Mouse (Mus musculus) intestine, postnatal 0 days (tissue): Measurements from ENCODE around the gene Tbc1d15. TPM values are rescaled to one million over a fixed set of nuclear protein-coding genes. Genes with fewer than 3 reads are reported as not detected.

Source experiments
- ATAC-seq: fragments of 200-750 bp; cut with Nextera tagmentation; 2 replicates; pipeline ENCODE4 v1.8.0; 2017; ENCODE audit warnings: mild to moderate bottlenecking, moderate TSS enrichment, moderate library complexity
- H3K27ac ChIP-seq: fragments of 300-500 bp; sonication (generic); 2 replicates; pipeline ENCODE4 v1.5.1; 2014; ENCODE audit warnings: mild to moderate bottlenecking, low read depth, low read length, moderate library complexity
- H3K27me3 ChIP-seq: fragments of 300-500 bp; sonication (generic); replicated peaks from 2 replicates; pipeline ENCODE4 v1.6.1; 2014; ENCODE audit warnings: low read length, mixed read lengths; ENCODE audit not compliant: control insufficient read depth, insufficient read depth
- H3K36me3 ChIP-seq: fragments of 300-500 bp; sonication (generic); 2 replicates; pipeline ENCODE4 v1.6.1; 2014; ENCODE audit warnings: mild to moderate bottlenecking, moderate library complexity; ENCODE audit not compliant: control insufficient read depth, insufficient read depth
- H3K4me1 ChIP-seq: fragments of 300-500 bp; sonication (generic); replicated peaks from 2 replicates; pipeline ENCODE4 v1.6.1; 2014; ENCODE audit warnings: antibody characterized with exemption, low read length, mixed read lengths; ENCODE audit not compliant: control insufficient read depth, insufficient read depth
- H3K4me2 ChIP-seq: fragments of 300-500 bp; sonication (generic); replicated peaks from 2 replicates; pipeline ENCODE4 v1.6.1; 2014; ENCODE audit warnings: low read depth, mild to moderate bottlenecking, moderate library complexity
- H3K4me3 ChIP-seq: fragments of 300-500 bp; sonication (generic); 2 replicates; pipeline ENCODE4 v1.5.1; 2014; ENCODE audit warnings: low read depth, low read length
- H3K9ac ChIP-seq: fragments of 300-500 bp; sonication (generic); 2 replicates; pipeline ENCODE4 v1.6.1; 2014; ENCODE audit warnings: mild to moderate bottlenecking, low read depth, low read length
- H3K9me3 ChIP-seq: fragments of 300-500 bp; sonication (generic); 2 replicates; pipeline ENCODE4 v1.6.1; 2016; ENCODE audit warnings: mixed run types; ENCODE audit not compliant: control insufficient read depth
- CTCF ChIP-seq: sonication (generic); IDR thresholded peaks from 2 replicates; pipeline ENCODE4 v1.5.1; 2016; ENCODE audit warnings: low read depth, mild to moderate bottlenecking, control low read depth, antibody characterized with exemption, moderate library complexity
- WGBS: fragments of 180-500 bp; shearing (Covaris S2); extraction: QIAGEN DNeasy Blood & Tissue Kit; methylation state at CpG from one replicate; pipeline ENCODE4 v1.1.7; 2014; 5-methylcytosine and 5-hydroxymethylcytosine counted together
- polyA plus RNA-seq: library from polyadenylated mRNA; unstranded; fragments of >200 nt; fragmentation: Nextera tagmentation; extraction: Ambion mirVana; gene quantifications from 2 replicates; pipeline ENCODE4 v1.2.1, GENCODE M21; 2015

Gene Tbc1d15
- polyA plus RNA-seq, 1 experiment from 2014 or later, result 59.9 TPM

DNA sequence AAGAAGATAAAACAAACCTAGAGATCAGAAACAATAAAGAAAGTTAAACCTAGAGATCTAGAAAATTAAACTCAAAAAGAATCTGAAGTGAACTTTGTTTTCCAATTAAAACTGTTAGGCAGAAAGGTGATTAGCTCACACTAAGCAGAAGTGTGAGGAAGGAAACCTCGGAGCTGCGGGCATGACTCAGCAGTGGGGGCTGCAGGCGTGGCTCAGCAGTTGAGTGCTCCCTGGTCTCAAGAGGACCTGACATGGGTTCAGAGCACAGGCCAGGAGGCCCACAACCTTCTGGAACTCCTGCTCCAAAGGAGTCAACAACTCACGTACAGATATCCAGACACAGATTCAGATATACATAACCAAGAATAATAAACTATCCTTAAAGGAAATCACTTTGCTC lies 14.5 kb downstream of the Tbc1d15 start:
- Histone ChIP-seq H3K27ac (no peak overlapping the region), H3K9me3 (no peaks in the 10 kb centered on the region), H3K36me3 (peaks cover 55% of the 10 kb centered on the region), H3K4me3 (no peak overlapping the region), H3K4me1 (no peaks in the 10 kb centered on the region), H3K27me3 (no peaks in the 10 kb centered on the region), H3K9ac (no peak overlapping the region), H3K4me2 (no peak overlapping the region)
- no peak for TF ChIP-seq CTCF
- 65% methylated on average over 4 of the region's 4 CpGs for WGBS
- ATAC-seq, result no peak

DNA sequence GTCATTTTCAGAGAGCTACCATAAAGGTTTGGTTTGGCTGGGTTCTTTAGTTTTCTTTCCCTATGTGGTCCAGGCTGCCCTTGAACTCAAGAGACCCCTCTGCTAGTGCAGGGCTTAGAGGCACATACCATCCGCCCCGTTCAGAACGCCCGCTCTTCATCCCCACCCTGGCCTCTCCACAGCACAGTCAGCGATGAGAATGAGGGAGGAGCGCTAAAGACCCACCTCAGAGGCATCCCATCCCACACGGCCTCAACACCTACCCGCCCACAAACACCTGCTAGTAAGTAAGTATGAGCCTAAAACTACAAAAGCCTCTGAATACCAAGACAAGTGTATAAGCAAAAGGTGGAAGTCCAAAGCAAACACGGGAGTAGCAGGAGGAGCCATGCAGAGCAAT lies 15.8 kb downstream of the Tbc1d15 start:
- H3K27me3 ChIP-seq, result no peaks in the 10 kb centered on the region
- H3K4me2 ChIP-seq, result no peak overlapping the region
- no peak overlapping the region for H3K9ac ChIP-seq
- peaks cover 55% of the 10 kb centered on the region for H3K36me3 ChIP-seq
- no peaks in the 10 kb centered on the region for H3K4me1 ChIP-seq
- TF ChIP-seq CTCF, result no peak
- no peaks in the 10 kb centered on the region for H3K9me3 ChIP-seq
- H3K27ac ChIP-seq, result no peak overlapping the region
- WGBS, result 91% methylated on average over 9 of the region's 9 CpGs
- no peak overlapping the region for H3K4me3 ChIP-seq
- no peak for ATAC-seq

DNA sequence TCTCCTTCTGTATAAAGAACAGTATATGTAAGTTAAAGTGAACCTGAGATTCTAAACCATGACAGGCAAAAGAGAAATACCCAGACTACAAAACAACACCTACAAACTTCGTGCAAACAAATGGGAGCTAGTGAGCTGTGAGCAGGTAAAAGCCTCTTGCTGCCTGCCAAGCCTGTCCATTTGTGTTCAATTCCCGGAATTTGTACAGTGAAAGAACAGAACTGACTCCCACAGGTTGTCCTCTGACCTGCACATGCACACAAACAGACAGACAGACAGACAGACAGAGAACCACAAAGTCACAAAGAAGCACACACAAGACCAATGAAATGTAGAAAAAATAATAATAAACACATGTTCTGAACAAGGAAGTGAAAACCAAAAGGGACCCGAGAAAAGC lies 17.5 kb downstream of the Tbc1d15 start:
- no peak overlapping the region for H3K27ac ChIP-seq
- H3K4me2 ChIP-seq, result no peak overlapping the region
- WGBS, result 80% methylated on average over 3 of the region's 3 CpGs
- H3K9ac ChIP-seq, result no peak overlapping the region
- H3K36me3 ChIP-seq, result peaks cover 45% of the 10 kb centered on the region
- TF ChIP-seq CTCF, result no peak
- no peak for ATAC-seq
- no peaks in the 10 kb centered on the region for H3K9me3 ChIP-seq
- H3K27me3 ChIP-seq, result no peaks in the 10 kb centered on the region
- no peak overlapping the region for H3K4me3 ChIP-seq
- no peaks in the 10 kb centered on the region for H3K4me1 ChIP-seq

DNA sequence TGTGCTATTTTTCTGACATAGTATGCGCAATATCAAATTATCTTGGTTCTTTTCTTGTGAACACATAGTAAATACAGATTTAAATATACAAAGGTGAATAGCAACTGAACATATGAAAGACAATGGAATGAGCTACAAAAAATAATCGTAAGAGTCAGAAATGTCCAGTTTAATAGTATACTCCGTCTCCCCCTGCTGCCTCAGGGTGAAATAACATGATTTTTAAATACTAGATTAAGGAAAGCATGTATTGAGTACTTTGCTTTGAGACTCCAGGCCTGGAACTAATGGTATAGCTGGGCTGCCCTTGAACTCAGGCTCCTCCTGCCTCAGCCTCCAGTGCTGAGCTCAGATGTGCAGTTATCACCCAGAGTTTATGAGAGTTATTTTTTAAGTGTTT lies 18.8 kb downstream of the Tbc1d15 start:
- no peaks in the 10 kb centered on the region for H3K27me3 ChIP-seq
- H3K36me3 ChIP-seq, result peaks cover 42% of the 10 kb centered on the region
- no peak overlapping the region for H3K4me3 ChIP-seq
- peak; percentile 36 for TF ChIP-seq CTCF
- ATAC-seq, result no peak
- H3K4me1 ChIP-seq, result no peaks in the 10 kb centered on the region
- H3K27ac ChIP-seq, result no peak overlapping the region
- H3K4me2 ChIP-seq, result no peak overlapping the region
- no peak overlapping the region for H3K9ac ChIP-seq
- no peaks in the 10 kb centered on the region for H3K9me3 ChIP-seq
- WGBS, result 87% methylated on average over 3 of the region's 3 CpGs

DNA sequence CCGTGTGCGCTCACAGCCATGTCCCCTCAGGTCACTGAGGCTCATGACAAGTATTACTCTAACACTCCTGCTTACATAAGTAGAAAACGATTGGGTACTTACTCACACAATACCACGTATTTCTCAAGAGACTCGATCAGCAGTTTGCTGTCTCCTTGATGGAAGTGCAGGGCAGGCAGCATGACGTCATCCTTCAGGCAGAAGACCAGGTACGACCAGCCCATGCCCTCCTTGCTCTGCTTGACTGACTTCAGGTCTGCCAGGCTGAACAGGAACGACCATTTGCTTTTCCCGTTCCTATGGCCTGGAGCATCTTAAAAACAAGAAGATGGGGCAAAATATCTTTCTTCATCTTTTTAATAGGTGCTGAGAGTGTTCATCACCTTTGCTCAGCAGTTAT lies 22.2 kb downstream of the Tbc1d15 start:
- Histone ChIP-seq H3K27me3 (no peaks in the 10 kb centered on the region), H3K9ac (no peak overlapping the region), H3K4me2 (no peak overlapping the region), H3K9me3 (no peaks in the 10 kb centered on the region), H3K4me1 (no peaks in the 10 kb centered on the region), H3K27ac (no peak overlapping the region), H3K36me3 (peaks cover 41% of the 10 kb centered on the region), H3K4me3 (no peak overlapping the region)
- 80% methylated on average over 9 of the region's 9 CpGs for WGBS
- no peak for ATAC-seq
- no peak for TF ChIP-seq CTCF

DNA sequence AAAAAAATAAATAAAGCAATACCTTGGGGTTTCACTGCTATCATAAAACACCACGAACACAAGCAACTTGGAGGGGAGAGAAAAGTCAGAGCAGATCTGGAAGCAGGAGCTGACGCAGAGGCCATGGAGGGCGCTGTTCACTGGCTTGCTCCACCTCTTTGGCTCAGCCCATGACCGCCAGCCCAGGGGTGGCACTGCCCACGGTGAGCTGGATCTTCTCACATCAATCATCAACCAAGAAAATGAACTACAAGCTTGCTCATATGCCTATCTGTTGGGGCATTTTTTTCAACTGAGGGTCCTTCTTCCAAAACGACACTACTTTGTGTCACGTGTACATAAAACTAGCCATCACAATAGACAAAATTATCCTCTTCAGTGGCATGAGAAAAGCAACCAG lies 24.7 kb downstream of the Tbc1d15 start:
- no peak for ATAC-seq
- Histone ChIP-seq H3K9me3 (no peaks in the 10 kb centered on the region), H3K27me3 (no peaks in the 10 kb centered on the region), H3K4me2 (no peak overlapping the region), H3K9ac (no peak overlapping the region), H3K27ac (no peak overlapping the region), H3K36me3 (peaks cover 28% of the 10 kb centered on the region; the same call in 1 of the 2 replicates), H3K4me3 (no peak overlapping the region), H3K4me1 (no peaks in the 10 kb centered on the region)
- WGBS, result 88% methylated on average over 7 of the region's 7 CpGs
- no peak for TF ChIP-seq CTCF

DNA sequence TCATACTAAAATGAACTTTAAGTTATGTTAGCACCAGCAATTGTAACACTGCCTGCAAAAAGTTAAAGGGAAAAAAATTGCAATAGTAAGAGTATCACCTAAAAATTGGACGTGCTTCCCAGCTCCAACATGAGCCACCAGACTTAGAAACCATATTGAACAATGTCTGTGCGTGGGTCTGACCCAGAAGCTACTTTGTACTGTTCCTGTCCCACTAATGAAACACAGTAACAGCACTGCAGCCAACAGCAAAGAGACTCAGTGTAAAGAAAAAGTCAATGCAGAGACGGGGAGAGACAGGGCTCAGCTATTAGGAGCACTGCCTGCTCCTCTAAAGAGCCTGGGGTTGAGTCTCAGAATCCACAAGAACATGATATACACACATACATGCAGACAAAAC lies 27.4 kb downstream of the Tbc1d15 start:
- Histone ChIP-seq H3K4me2 (no peak overlapping the region), H3K27ac (no peak overlapping the region), H3K36me3 (peaks cover 40% of the 10 kb centered on the region; the same call in 1 of the 2 replicates), H3K4me3 (no peak overlapping the region), H3K9me3 (no peaks in the 10 kb centered on the region), H3K27me3 (no peaks in the 10 kb centered on the region), H3K4me1 (no peaks in the 10 kb centered on the region), H3K9ac (no peak overlapping the region)
- TF ChIP-seq CTCF, result no peak
- ATAC-seq, result no peak
- WGBS, result 91% methylated on average over 3 of the region's 3 CpGs
